Mouse (Mus musculus) lung, adult 2 months (tissue): ENCODE measurements around the gene Sbk3.

ENCODE experiments used
- CTCF ChIP-seq: fragments of 200-500 bp; IDR thresholded peaks from 2 replicates; pipeline ENCODE4 v1.5.1; 2011; ENCODE audit warnings: mild to moderate bottlenecking, low read length, control low read depth; ENCODE audit not compliant: insufficient read depth
- POLR2A ChIP-seq: fragments of 200-500 bp; IDR thresholded peaks from 2 replicates; pipeline ENCODE4 v1.6.1; 2011; ENCODE audit warnings: low read depth, mild to moderate bottlenecking, control low read depth, low read length, borderline replicate concordance; ENCODE audit errors: extremely low read depth

- TF ChIP-seq CTCF (peak; percentile 87), POLR2A (no peak)
Measured at GRCm38 (mm10) chr7:4938456-4938855, 32.5 kb downstream of the Sbk3 start.
